Mouse (Mus musculus): ENCODE results near the gene Dnase2a. TPM values are rescaled to one million over a fixed set of nuclear protein-coding genes. Genes with fewer than 3 reads are reported as not detected.

The Dnase2a gene
- polyA plus RNA-seq, 1 experiment: 4.6 TPM

GRCm38 (mm10) chr8:84913960-84914359 is 5.6 kb downstream of the Dnase2a start:
- no peak overlapping the region for H3K27ac ChIP-seq (replicated peaks; ENCODE audit: low read depth, low read length)
- H3K4me1 ChIP-seq (ENCODE audit: control insufficient read depth, insufficient read depth, insufficient read length, low read length): peaks cover 8% of the 10 kb centered on the region
- no peak overlapping the region for H3K4me3 ChIP-seq (ENCODE audit: insufficient read depth, low read depth, low read length)

- H3K27ac ChIP-seq (replicated peaks; ENCODE audit: low read depth, low read length): no peak overlapping the region
- peaks cover 4% of the 10 kb centered on the region; the same call in 1 of the 2 replicates for H3K4me1 ChIP-seq (ENCODE audit: control insufficient read depth, insufficient read depth, insufficient read length, low read length)
- no peak overlapping the region for H3K4me3 ChIP-seq (ENCODE audit: insufficient read depth, low read depth, low read length)
Observed at GRCm38 (mm10) chr8:84915269-84915668, 6.9 kb downstream of the Dnase2a start.

GRCm38 (mm10) chr8:84917781-84918180 is 9.4 kb downstream of the Dnase2a start:
- Histone ChIP-seq H3K4me3 (ENCODE audit: insufficient read depth, low read depth, low read length) (no peak overlapping the region), H3K4me1 (ENCODE audit: control insufficient read depth, insufficient read depth, insufficient read length, low read length) (peaks cover under 1% of the 10 kb centered on the region; the same call in 1 of the 2 replicates), H3K27ac (replicated peaks; ENCODE audit: low read depth, low read length) (no peak overlapping the region)

- H3K4me3 ChIP-seq (ENCODE audit: insufficient read depth, low read depth, low read length): no peak overlapping the region
- no peak overlapping the region for H3K27ac ChIP-seq (replicated peaks; ENCODE audit: low read depth, low read length)
- H3K4me1 ChIP-seq (ENCODE audit: control insufficient read depth, insufficient read depth, insufficient read length, low read length): no peaks in the 10 kb centered on the region
Observed at GRCm38 (mm10) chr8:84918646-84919045, 10.3 kb downstream of the Dnase2a start.

GRCm38 (mm10) chr8:84921596-84921995 is 13.2 kb downstream of the Dnase2a start:
- H3K4me1 ChIP-seq (ENCODE audit: control insufficient read depth, insufficient read depth, insufficient read length, low read length): no peaks in the 10 kb centered on the region
- no peak overlapping the region for H3K4me3 ChIP-seq (ENCODE audit: insufficient read depth, low read depth, low read length)
- no peak overlapping the region for H3K27ac ChIP-seq (replicated peaks; ENCODE audit: low read depth, low read length)

- Histone ChIP-seq H3K4me3 (ENCODE audit: insufficient read depth, low read depth, low read length) (no peak overlapping the region), H3K27ac (replicated peaks; ENCODE audit: low read depth, low read length) (no peak overlapping the region), H3K4me1 (ENCODE audit: control insufficient read depth, insufficient read depth, insufficient read length, low read length) (no peaks in the 10 kb centered on the region)
Observed at GRCm38 (mm10) chr8:84925557-84925956, 17.2 kb downstream of the Dnase2a start.

- H3K27ac ChIP-seq (replicated peaks; ENCODE audit: low read depth, low read length): no peak overlapping the region
- no peaks in the 10 kb centered on the region for H3K4me1 ChIP-seq (ENCODE audit: control insufficient read depth, insufficient read depth, insufficient read length, low read length)
- no peak overlapping the region for H3K4me3 ChIP-seq (ENCODE audit: insufficient read depth, low read depth, low read length)
Observed at GRCm38 (mm10) chr8:84927513-84927912, 19.2 kb downstream of the Dnase2a start.

- Histone ChIP-seq H3K4me1 (ENCODE audit: control insufficient read depth, insufficient read depth, insufficient read length, low read length) (no peaks in the 10 kb centered on the region), H3K4me3 (ENCODE audit: insufficient read depth, low read depth, low read length) (no peak overlapping the region), H3K27ac (replicated peaks; ENCODE audit: low read depth, low read length) (no peak overlapping the region)
Observed at GRCm38 (mm10) chr8:84928456-84929306, 20.3 kb downstream of the Dnase2a start.

GRCm38 (mm10) chr8:84930582-84930981 is 22.2 kb downstream of the Dnase2a start:
- no peaks in the 10 kb centered on the region for H3K4me1 ChIP-seq (ENCODE audit: control insufficient read depth, insufficient read depth, insufficient read length, low read length)
- no peak overlapping the region for H3K4me3 ChIP-seq (ENCODE audit: insufficient read depth, low read depth, low read length)
- no peak overlapping the region for H3K27ac ChIP-seq (replicated peaks; ENCODE audit: low read depth, low read length)

- H3K4me1 ChIP-seq (ENCODE audit: control insufficient read depth, insufficient read depth, insufficient read length, low read length): 0 out of 2 replicates have a peak, but pooled peaks cover 2% of the 10 kb centered on the region
- no peak overlapping the region for H3K27ac ChIP-seq (replicated peaks; ENCODE audit: low read depth, low read length)
- H3K4me3 ChIP-seq (ENCODE audit: insufficient read depth, low read depth, low read length): no peak overlapping the region
Observed at GRCm38 (mm10) chr8:84933767-84934559, 25.6 kb downstream of the Dnase2a start.

- 0 out of 2 replicates have a peak, but pooled peaks cover 2% of the 10 kb centered on the region for H3K4me1 ChIP-seq (ENCODE audit: control insufficient read depth, insufficient read depth, insufficient read length, low read length)
- no peak overlapping the region for H3K4me3 ChIP-seq (ENCODE audit: insufficient read depth, low read depth, low read length)
- H3K27ac ChIP-seq (replicated peaks; ENCODE audit: low read depth, low read length): no peak overlapping the region
Observed at GRCm38 (mm10) chr8:84934860-84935259, 26.5 kb downstream of the Dnase2a start.

GRCm38 (mm10) chr8:84935489-84935888 is 27.1 kb downstream of the Dnase2a start:
- Histone ChIP-seq H3K4me1 (ENCODE audit: control insufficient read depth, insufficient read depth, insufficient read length, low read length) (0 out of 2 replicates have a peak, but pooled peaks cover 2% of the 10 kb centered on the region), H3K4me3 (ENCODE audit: insufficient read depth, low read depth, low read length) (no peak overlapping the region), H3K27ac (replicated peaks; ENCODE audit: low read depth, low read length) (no peak overlapping the region)

GRCm38 (mm10) chr8:84936041-84936961 is 27.9 kb downstream of the Dnase2a start:
- 0 out of 2 replicates have a peak, but pooled peaks cover 2% of the 10 kb centered on the region for H3K4me1 ChIP-seq (ENCODE audit: control insufficient read depth, insufficient read depth, insufficient read length, low read length)
- no peak overlapping the region for H3K27ac ChIP-seq (replicated peaks; ENCODE audit: low read depth, low read length)
- H3K4me3 ChIP-seq (ENCODE audit: insufficient read depth, low read depth, low read length): no peak overlapping the region

- Histone ChIP-seq H3K27ac (replicated peaks; ENCODE audit: low read depth, low read length) (no peak within 1 kb of the TSS), H3K4me3 (ENCODE audit: insufficient read depth, low read depth, low read length) (peak within 1 kb of the TSS; percentile 29), H3K4me1 (ENCODE audit: control insufficient read depth, insufficient read depth, insufficient read length, low read length) (0 out of 2 replicates have a peak, but pooled peaks cover 2% of the 10 kb centered on the region)
Observed at GRCm38 (mm10) chr8:84936962-84937546, 28.7 kb downstream of the Dnase2a start, which contains the start of gene Mast1. TSS of gene Mast1 (minus strand) at chr8:84937359.
